Mouse (Mus musculus) C2C12 (cell line): ENCODE measurements at regions not wholly inside any gene's neighbourhood (a gene's known extent, or its start where the extent isn't known, plus 50 kb on each side); places are given as distances from the start of the nearest gene placed in this dataset.

Source experiments
- CEBPB ChIP-seq: IDR thresholded peaks from one replicate; pipeline ENCODE4 v1.6.1; 2011; ENCODE audit warnings: low read depth, mild to moderate bottlenecking, control low read depth, moderate library complexity
- CTCF ChIP-seq: IDR thresholded peaks from one replicate; pipeline ENCODE4 v1.5.1; 2011; ENCODE audit not compliant: control insufficient read depth, insufficient read depth, insufficient read length
- FOSL1 ChIP-seq: IDR thresholded peaks from one replicate; pipeline ENCODE4 v1.8.0; 2011; ENCODE audit warnings: mild to moderate bottlenecking, low read length; ENCODE audit not compliant: poor library complexity, insufficient read depth, severe bottlenecking
- MAX ChIP-seq: IDR thresholded peaks from one replicate; pipeline ENCODE4 v1.6.1; 2011; ENCODE audit warnings: mild to moderate bottlenecking, control low read depth
- MYOD1 ChIP-seq: IDR thresholded peaks from one replicate; pipeline ENCODE4 v1.6.1; 2011; ENCODE audit warnings: low read depth; ENCODE audit not compliant: control insufficient read depth, insufficient read length
- MYOG ChIP-seq: IDR thresholded peaks from one replicate; pipeline ENCODE4 v1.6.1; 2011; ENCODE audit not compliant: control insufficient read depth, insufficient read length; ENCODE audit errors: extremely low read depth
- USF1 ChIP-seq: IDR thresholded peaks from one replicate; pipeline ENCODE4 v1.6.1; 2011; ENCODE audit warnings: low read depth, mild to moderate bottlenecking, control low read depth, moderate library complexity

DNA sequence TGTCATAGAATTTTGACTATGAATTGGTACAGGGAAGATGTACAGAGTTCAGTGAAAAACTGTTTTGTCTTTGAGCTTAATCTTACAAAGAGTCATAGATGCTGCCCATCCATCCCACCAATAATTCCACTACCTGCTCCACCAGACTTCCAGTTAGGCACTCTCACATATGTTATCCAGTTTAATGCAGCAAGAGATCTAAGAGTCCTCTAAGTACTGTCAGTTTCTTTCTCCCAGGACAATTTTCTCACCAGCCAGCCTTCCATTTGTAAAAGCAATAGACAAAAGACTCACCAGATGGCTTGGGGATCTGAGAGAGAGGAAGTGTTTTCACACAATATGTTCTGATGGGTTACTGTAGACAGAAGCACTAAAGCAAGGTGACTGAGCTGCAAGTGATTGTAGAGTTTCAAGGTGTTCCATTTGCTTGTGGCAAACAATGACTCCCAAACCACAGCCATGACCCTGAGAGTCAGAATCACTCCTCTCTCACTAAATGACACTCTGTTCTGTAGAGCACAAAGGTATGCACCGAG is 365.6 kb downstream of the Gsdmc2 start:
- TF ChIP-seq CTCF (no peak), MAX (no peak), MYOG (no peak), FOSL1 (no peak), USF1 (no peak), MYOD1 (no peak), CEBPB (no peak)
